Mouse (Mus musculus): Measurements from ENCODE around the gene Asb17.

DNA sequence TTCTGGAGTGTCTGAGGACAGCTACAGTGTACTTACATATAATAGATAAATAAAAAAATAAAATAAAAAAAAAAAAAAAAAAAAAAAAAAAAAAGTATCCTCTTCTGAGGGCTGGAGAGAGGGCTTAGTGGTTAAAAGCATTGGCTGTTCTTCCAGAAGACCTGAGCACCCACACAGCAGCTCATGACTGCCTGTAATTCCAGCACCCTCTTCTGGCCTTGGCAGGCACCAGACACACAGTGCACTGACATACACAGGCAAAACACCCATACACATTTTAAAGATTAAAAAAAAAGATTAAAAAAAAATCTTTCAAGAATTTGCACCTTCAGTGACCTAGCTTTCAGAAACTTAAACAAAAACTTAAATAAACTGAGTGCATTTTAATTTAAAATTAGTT lies 42.3 kb downstream of the Asb17 start:
- TF ChIP-seq CTCF (IDR thresholded peaks at IDR 0.05; ENCODE audit: borderline replicate concordance, extremely low read depth, insufficient read depth, insufficient read length): peak; percentile 20; the same call in 1 of the 2 replicates
- no peak for TF ChIP-seq POLR2A (IDR thresholded peaks at IDR 0.05; ENCODE audit: borderline replicate concordance, extremely low read depth, insufficient read depth, insufficient read length, poor library complexity, severe bottlenecking)

All from brain, embryonic 14.5 days (tissue).